Mouse (Mus musculus) small intestine, adult 2 months (tissue): ENCODE data around the gene Ints3. TPM values are rescaled to one million over a fixed set of nuclear protein-coding genes. Genes with fewer than 3 reads are reported as not detected.

Source experiments
- H3K27ac ChIP-seq: fragments of 200-500 bp; 2 replicates; pipeline ENCODE4 v1.5.1; 2012; ENCODE audit warnings: low read depth, low read length, control low read depth, inconsistent platforms; ENCODE audit not compliant: insufficient read depth
- H3K27me3 ChIP-seq: fragments of 200-500 bp; 2 replicates; pipeline ENCODE4 v1.6.1; 2012; ENCODE audit warnings: mild to moderate bottlenecking, moderate library complexity, low read length, inconsistent platforms; ENCODE audit not compliant: control insufficient read depth, insufficient read depth
- H3K36me3 ChIP-seq: fragments of 200-500 bp; 2 replicates; pipeline ENCODE4 v1.6.1; 2012; ENCODE audit warnings: mild to moderate bottlenecking, low read length, control low read depth, inconsistent platforms; ENCODE audit not compliant: control insufficient read depth, insufficient read depth
- H3K4me1 ChIP-seq: fragments of 200-500 bp; 2 replicates; pipeline ENCODE4 v1.6.1; 2012; ENCODE audit warnings: low read length, inconsistent platforms, mixed read lengths; ENCODE audit not compliant: control insufficient read depth, insufficient read depth, insufficient read length
- H3K4me3 ChIP-seq: fragments of 200-500 bp; 2 replicates; pipeline ENCODE4 v1.5.1; 2012; ENCODE audit warnings: low read depth, mild to moderate bottlenecking, control low read depth, inconsistent platforms, low read length, moderate library complexity
- CTCF ChIP-seq: fragments of 200-500 bp; IDR thresholded peaks from 2 replicates; pipeline ENCODE4 v1.5.1; 2012; ENCODE audit warnings: low read depth, mild to moderate bottlenecking, control low read depth, inconsistent platforms, low read length, moderate library complexity, mixed read lengths; ENCODE audit not compliant: insufficient replicate concordance, insufficient read length; ENCODE audit errors: extremely low read depth
- POLR2A ChIP-seq: fragments of 200-500 bp; IDR thresholded peaks from 2 replicates; pipeline ENCODE4 v1.6.1; 2012; ENCODE audit warnings: low read depth, mild to moderate bottlenecking, control low read depth, inconsistent platforms, low read length, moderate library complexity
- WGBS: fragments of 180-500 bp; shearing (Covaris S2); methylation state at CpG from one replicate; pipeline ENCODE4 v1.1.7; 2018; 5-methylcytosine and 5-hydroxymethylcytosine counted together
- polyA plus RNA-seq: library from polyadenylated mRNA; depleted of rRNA; stranded (reverse); fragments of >200 nt; gene quantifications from 2 replicates; pipeline ENCODE4 v1.2.3, GENCODE M21; 2012

Ints3 gene
- polyA plus RNA-seq, 1 experiment, result 22.4 TPM

DNA sequence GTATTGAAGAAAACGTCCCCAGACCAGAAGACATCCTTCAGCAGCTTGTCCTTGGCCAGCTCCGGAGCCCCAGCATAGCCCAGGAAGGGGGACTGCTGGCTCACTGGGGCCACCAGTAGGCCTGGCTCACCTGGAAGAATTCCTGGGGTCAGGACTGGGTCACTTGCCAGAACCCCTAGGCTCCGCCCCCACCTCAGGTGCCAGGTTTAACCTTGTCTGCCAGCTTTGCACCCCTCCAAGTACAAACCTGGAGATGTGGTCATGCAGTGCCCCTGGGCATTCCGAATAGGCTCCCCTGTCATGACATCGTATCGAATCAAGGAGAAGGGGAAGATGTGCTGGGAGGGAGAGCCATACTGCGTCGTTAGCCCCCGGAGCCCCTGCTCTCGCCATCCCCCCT lies 46.6 kb downstream of the Ints3 start:
- TF ChIP-seq POLR2A, result no peak
- TF ChIP-seq CTCF, result no peak
- Histone ChIP-seq H3K4me3 (no peak overlapping the region), H3K4me1 (peaks cover 11% of the 10 kb centered on the region), H3K27me3 (no peaks in the 10 kb centered on the region), H3K36me3 (peaks cover 6% of the 10 kb centered on the region), H3K27ac (no peak overlapping the region)
- WGBS, result 92% methylated on average over 10 of the region's 10 CpGs

DNA sequence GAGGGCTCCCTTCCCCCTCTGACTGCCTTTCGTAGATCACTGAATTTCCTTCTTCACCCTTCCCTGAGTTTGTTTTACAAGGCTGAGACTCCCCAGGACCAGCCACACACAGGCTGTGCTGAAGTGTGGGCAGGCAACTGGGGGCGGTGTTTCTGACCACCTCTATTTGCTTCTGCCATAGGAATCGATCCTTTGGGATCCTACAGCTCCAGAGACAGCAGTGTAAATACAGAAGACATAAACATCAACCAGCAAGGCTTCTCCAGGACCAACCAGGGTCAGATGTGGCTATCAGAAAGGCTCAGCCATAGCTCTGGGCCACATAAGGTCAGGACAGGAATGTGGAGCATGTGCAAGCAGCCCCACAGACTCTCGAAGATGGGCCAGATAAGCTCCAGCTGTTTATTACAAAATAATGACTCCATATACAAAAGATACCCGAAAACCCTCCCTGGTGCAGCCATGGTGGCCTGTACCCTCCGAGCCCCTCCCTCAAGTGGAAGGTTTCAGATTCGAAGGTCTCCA lies 48.5 kb downstream of the Ints3 start:
- no peaks in the 10 kb centered on the region for H3K36me3 ChIP-seq
- no peak overlapping the region for H3K27ac ChIP-seq
- no peak overlapping the region for H3K4me3 ChIP-seq
- 61% methylated on average over 7 of the region's 7 CpGs for WGBS
- no peak for TF ChIP-seq CTCF
- no peaks in the 10 kb centered on the region for H3K27me3 ChIP-seq
- peaks cover 9% of the 10 kb centered on the region for H3K4me1 ChIP-seq

DNA sequence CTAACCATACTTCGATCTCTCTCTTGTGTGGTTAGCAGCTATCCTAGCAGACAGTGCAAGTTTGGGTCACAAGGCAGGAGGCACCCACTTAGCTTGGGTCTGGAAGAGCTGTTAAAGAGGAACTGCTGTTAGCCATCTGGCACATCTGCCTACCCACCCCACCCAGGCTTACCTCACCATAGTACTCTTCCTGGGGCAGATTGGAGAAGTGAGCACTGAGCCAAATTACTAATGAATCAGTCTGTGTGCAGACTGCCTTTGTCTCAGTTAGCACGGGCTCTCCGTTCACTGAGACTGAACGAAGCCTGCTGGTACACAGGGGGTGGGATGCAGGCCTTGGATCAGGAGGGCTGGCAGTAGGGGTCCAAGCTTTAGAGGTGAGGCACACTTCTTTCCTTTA lies 49.7 kb downstream of the Ints3 start:
- no peaks in the 10 kb centered on the region for H3K27me3 ChIP-seq
- WGBS, result 73% methylated on average over 4 of the region's 4 CpGs
- no peaks in the 10 kb centered on the region; the same call in 1 of the 2 replicates for H3K4me1 ChIP-seq
- no peak for TF ChIP-seq CTCF
- no peak for TF ChIP-seq POLR2A
- H3K4me3 ChIP-seq, result no peak overlapping the region
- H3K36me3 ChIP-seq, result no peaks in the 10 kb centered on the region
- no peak overlapping the region for H3K27ac ChIP-seq

DNA sequence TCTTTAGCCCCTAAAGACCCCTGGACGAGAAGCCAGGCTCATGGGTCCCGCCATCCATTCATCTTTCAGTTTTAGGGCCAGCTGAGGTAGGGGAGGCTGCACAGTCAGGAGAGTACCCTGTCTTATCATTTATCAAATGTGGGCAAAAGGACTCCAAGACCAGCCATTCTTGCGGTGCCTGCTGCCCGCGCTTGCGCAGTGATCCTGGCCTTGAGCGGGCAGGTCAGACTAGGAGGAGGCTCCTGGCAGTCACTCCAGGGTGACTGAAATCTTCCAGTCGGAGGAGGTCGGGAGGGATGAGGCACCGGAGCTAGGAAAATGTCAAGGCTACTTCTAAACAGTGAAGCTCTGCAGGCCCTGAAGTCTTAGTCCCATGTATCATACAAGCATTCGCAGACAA lies 51.7 kb downstream of the Ints3 start:
- no peak overlapping the region for H3K27ac ChIP-seq
- H3K4me3 ChIP-seq, result no peak overlapping the region
- whole genome bisulfite sequencing, result 65% methylated on average over 11 of the region's 11 CpGs
- H3K27me3 ChIP-seq, result no peaks in the 10 kb centered on the region
- H3K4me1 ChIP-seq, result no peaks in the 10 kb centered on the region
- H3K36me3 ChIP-seq, result no peaks in the 10 kb centered on the region
- TF ChIP-seq POLR2A (no peak), CTCF (no peak)

DNA sequence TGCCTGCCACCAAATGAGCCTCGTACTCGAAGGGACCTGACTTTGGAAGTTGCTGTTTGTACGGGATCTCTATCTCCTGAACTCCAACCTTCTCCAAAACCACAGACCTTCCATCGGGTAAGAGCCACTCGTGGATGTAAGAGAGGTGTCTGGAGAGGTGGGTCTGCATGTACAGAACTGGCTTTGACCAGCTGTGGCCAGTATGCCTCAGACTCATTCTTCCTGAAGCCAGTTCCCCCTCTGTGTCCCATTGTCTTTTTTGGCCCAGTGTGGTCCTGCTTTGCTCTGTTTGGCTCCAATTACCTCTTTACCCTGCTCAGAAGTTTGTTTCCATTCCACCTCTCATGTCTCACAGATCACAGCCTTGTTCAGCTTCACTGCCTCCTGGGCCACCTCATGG lies 54.9 kb downstream of the Ints3 start:
- Histone ChIP-seq H3K27ac (no peak overlapping the region), H3K27me3 (no peaks in the 10 kb centered on the region), H3K36me3 (no peaks in the 10 kb centered on the region), H3K4me1 (peaks cover 6% of the 10 kb centered on the region), H3K4me3 (no peak overlapping the region)
- TF ChIP-seq CTCF (no peak), POLR2A (no peak)
- 84% methylated on average over 5 of the region's 5 CpGs for WGBS

DNA sequence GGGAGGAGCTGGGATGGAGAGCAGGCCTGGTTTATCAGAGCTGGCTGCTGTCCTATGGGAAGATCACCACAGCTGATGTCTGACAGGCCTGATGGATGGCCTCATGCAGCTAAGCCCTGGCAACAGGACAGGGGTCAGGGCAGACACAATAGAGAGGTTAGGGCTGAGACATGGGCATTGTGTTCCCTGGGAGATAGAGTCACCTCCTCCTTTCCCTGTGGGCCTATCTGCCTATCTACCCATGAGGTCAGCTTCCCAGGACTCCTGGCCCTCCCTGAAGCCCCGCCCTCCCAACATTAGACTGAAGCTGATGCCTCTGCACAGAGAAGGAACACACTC lies 57.2 kb downstream of the Ints3 start:
- no peaks in the 10 kb centered on the region for H3K27me3 ChIP-seq
- H3K4me1 ChIP-seq, result peaks cover 6% of the 10 kb centered on the region
- H3K27ac ChIP-seq, result no peak overlapping the region
- no peak overlapping the region for H3K4me3 ChIP-seq
- no peaks in the 10 kb centered on the region for H3K36me3 ChIP-seq
- WGBS, result 92% methylated on average over 1 of the region's 1 CpGs
- TF ChIP-seq CTCF (no peak), POLR2A (no peak)

DNA sequence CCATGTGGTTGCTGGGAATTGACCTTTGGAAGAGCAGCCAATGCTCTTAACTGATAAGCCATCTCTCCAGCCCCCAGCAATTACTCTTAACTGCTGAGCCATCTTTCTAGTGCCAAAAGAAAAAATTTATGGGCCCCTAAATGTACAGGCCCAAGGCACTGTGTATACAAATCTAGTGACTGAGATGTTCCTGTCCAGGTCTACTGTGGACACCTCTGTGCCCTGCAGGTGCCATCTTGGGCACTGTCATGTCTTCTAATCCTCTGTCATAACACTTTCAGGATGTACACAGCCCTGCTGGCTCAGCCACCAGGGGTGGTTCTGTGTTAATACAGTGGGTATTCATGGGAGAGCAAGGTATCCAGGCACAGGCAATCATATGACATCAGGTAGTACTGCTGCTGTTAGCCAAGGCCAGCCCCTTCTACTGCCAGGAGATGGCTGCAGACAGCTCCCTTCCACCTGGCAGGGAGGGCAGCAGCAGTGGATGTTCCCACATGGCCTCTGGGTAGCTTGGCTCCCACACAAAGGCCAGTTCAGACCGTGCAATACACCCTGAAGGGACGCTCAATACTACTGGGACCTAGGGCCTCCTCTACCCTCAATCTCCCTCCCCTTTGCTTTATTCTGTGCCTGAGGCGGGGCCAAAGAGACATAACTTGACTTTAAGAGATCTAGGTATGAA lies 57.7 kb downstream of the Ints3 start:
- Histone ChIP-seq H3K27me3 (no peaks in the 10 kb centered on the region), H3K4me3 (no peak overlapping the region), H3K36me3 (no peaks in the 10 kb centered on the region), H3K4me1 (peaks cover 6% of the 10 kb centered on the region), H3K27ac (no peak overlapping the region)
- 76% methylated on average over 3 of the region's 3 CpGs for WGBS
- no peak for TF ChIP-seq POLR2A

DNA sequence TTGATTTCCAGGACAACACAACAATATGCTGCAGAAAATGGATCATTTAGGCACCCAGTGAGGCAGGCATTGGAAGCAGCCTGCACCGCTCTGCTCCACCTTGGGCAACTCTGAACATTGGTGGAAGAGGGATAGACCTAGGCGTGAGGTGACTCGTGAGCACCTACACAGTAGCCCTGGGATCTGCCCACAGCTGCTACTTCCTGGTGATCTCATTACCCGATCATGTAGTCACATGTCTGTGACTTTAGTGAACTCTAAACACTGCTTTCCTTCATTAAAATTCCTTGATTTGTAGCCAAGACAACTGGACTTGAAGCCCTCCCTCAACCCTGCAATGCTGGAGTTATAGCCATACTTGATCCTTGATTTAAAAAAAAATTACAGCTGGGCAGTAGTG lies 59.1 kb downstream of the Ints3 start:
- WGBS, result 53% methylated on average over 4 of the region's 4 CpGs
- Histone ChIP-seq H3K4me1 (peaks cover 6% of the 10 kb centered on the region), H3K4me3 (no peak overlapping the region), H3K27me3 (no peaks in the 10 kb centered on the region), H3K27ac (no peak overlapping the region), H3K36me3 (no peaks in the 10 kb centered on the region)
- TF ChIP-seq POLR2A (no peak), CTCF (no peak)
